Mouse (Mus musculus): ENCODE measurements around the gene Zfp119b.

- TF ChIP-seq POLR2A (IDR thresholded peaks at IDR 0.05; ENCODE audit: borderline replicate concordance, extremely low read depth, insufficient read depth, insufficient read length, poor library complexity, severe bottlenecking) (no peak), CTCF (IDR thresholded peaks at IDR 0.05; ENCODE audit: borderline replicate concordance, extremely low read depth, insufficient read depth, insufficient read length) (no peak)
Measured at GRCm38 (mm10) chr17:55967186-55967585, 17.9 kb upstream of the Zfp119b start.

Data from brain, embryonic 14.5 days (tissue).